Mouse (Mus musculus) liver, embryonic 11.5 days (tissue): ENCODE data around the gene Timp4. TPM values are rescaled to one million over a fixed set of nuclear protein-coding genes. Genes with fewer than 3 reads are reported as not detected.

Source experiments
- ATAC-seq: fragments of 200-750 bp; cut with Nextera tagmentation; replicated peaks from 2 replicates; pipeline ENCODE4 v1.8.0; 2017; ENCODE audit warnings: moderate number of reproducible peaks, mild to moderate bottlenecking, moderate TSS enrichment, moderate library complexity; ENCODE audit not compliant: low FRiP score
- DNase-seq: peaks from one replicate; pipeline ENCODE4 v3.0.0-alpha.2; 2017; ENCODE audit warnings: low spot score
- H3K27ac ChIP-seq: fragments of 300-500 bp; sonication (generic); 2 replicates; pipeline ENCODE4 v1.5.1; 2014; ENCODE audit warnings: mild to moderate bottlenecking, low read depth, low read length, control low read depth
- H3K27me3 ChIP-seq: fragments of 300-500 bp; sonication (generic); replicated peaks from 2 replicates; pipeline ENCODE4 v1.6.1; 2014; ENCODE audit warnings: low read length, mixed read lengths; ENCODE audit not compliant: control insufficient read depth, insufficient read depth
- H3K36me3 ChIP-seq: fragments of 300-500 bp; sonication (generic); 2 replicates; pipeline ENCODE4 v1.6.1; 2014; ENCODE audit warnings: mild to moderate bottlenecking, low read length, moderate library complexity, mixed read lengths; ENCODE audit not compliant: control insufficient read depth, insufficient read depth
- H3K4me1 ChIP-seq: fragments of 300-500 bp; sonication (generic); replicated peaks from 2 replicates; pipeline ENCODE4 v1.6.1; 2014; ENCODE audit warnings: low read length, mixed read lengths; ENCODE audit not compliant: control insufficient read depth, insufficient read depth
- H3K4me2 ChIP-seq: fragments of 300-500 bp; sonication (generic); 2 replicates; pipeline ENCODE4 v1.6.1; 2014; ENCODE audit warnings: mild to moderate bottlenecking, control low read depth, moderate library complexity
- H3K4me3 ChIP-seq: fragments of 300-500 bp; sonication (generic); 2 replicates; pipeline ENCODE4 v1.5.1; 2014; ENCODE audit warnings: low read depth, low read length, control low read depth
- H3K9ac ChIP-seq: fragments of 300-500 bp; sonication (generic); 2 replicates; pipeline ENCODE4 v1.6.1; 2014; ENCODE audit warnings: low read depth, low read length, control low read depth
- H3K9me3 ChIP-seq: fragments of 300-500 bp; sonication (generic); 2 replicates; pipeline ENCODE4 v1.6.1; 2016; ENCODE audit warnings: low read length, inconsistent platforms, mixed read lengths; ENCODE audit not compliant: control insufficient read depth
- WGBS: fragments of 180-500 bp; shearing (Covaris S2); extraction: QIAGEN DNeasy Blood & Tissue Kit; methylation state at CpG from one replicate; pipeline ENCODE4 v1.1.7; 2014; 5-methylcytosine and 5-hydroxymethylcytosine counted together
- polyA plus RNA-seq: library from polyadenylated mRNA; unstranded; fragments of >200 nt; fragmentation: Nextera tagmentation; extraction: Ambion mirVana; gene quantifications from 2 replicates; pipeline ENCODE4 v1.2.1, GENCODE M21; 2014

Gene Timp4
- polyA plus RNA-seq, 1 experiment from 2014 or later, result 0.04 TPM

DNA sequence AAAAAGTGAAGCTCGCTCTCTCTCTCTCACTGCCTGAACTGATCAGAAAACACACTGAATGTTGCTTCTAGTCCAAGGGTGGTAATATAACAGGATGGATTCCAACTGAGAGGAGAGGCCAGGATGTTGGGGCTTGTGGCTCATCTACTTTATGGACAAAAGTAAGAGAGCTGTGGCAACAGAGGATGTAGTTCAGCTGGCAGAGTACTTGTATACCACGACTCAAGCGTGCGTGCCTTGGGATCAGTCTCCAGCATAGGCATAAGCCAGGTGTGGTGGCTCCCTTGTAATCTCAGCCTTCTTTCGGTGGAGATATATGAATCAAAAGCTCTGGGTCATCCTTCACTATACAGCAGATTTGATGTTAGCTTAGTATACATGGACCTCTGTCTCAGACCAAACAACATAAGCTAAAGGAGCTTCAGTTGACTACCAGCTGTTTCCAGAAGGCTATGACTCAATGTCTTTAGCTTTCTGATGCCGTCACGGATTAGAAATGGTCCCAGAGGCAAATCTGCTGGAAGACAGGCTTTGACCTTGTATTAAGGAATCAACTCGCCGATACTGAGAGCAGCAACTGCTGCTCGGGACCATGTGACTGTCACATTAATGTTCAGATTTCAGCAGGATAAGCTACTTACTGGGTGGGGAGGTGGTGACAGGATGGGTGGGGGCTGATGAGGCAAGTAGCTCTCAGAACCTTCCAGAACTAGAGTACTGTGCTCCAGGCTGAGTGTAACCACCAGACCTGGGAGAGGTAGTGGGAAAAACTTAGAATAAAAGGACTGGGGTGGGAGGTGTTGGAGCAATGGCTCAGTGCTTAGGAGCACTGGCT is 16.8 kb upstream of the Timp4 start:
- no peak for DNase-seq
- no peak for ATAC-seq
- Histone ChIP-seq H3K4me2 (no peak overlapping the region), H3K27ac (no peak overlapping the region), H3K9me3 (no peaks in the 10 kb centered on the region), H3K4me1 (no peaks in the 10 kb centered on the region), H3K4me3 (no peak overlapping the region), H3K9ac (no peak overlapping the region), H3K36me3 (no peaks in the 10 kb centered on the region), H3K27me3 (no peaks in the 10 kb centered on the region)
- WGBS, result 88% methylated on average over 10 of the region's 10 CpGs

DNA sequence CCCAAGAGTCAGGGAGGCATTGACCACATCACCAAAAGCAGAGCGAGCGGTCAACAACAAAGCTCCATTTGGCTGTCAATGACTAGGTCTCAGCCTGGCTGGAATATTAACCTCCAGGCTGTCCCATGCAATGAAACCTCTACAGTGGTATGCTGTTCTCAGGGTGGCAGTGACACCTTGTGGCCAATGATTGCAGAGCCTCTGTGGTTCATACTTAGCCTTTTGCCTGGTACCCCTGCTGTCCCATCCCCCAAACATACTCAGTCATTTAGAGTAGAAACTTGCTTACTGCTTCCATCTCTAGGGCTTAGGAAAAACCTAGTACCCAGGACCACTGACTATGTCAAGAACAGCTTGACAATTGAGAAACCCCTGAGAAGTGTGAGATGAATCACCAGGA is 15.9 kb upstream of the Timp4 start:
- H3K36me3 ChIP-seq, result no peaks in the 10 kb centered on the region
- no peak overlapping the region for H3K9ac ChIP-seq
- no peak overlapping the region for H3K27ac ChIP-seq
- no peaks in the 10 kb centered on the region for H3K4me1 ChIP-seq
- WGBS, result 41% methylated on average over 2 of the region's 2 CpGs
- no peaks in the 10 kb centered on the region for H3K9me3 ChIP-seq
- H3K4me3 ChIP-seq, result no peak overlapping the region
- H3K4me2 ChIP-seq, result no peak overlapping the region
- DNase-seq (no peak), ATAC-seq (0 out of 2 replicates have a peak, but pooled peaks have one; percentile 49)
- no peaks in the 10 kb centered on the region for H3K27me3 ChIP-seq

DNA sequence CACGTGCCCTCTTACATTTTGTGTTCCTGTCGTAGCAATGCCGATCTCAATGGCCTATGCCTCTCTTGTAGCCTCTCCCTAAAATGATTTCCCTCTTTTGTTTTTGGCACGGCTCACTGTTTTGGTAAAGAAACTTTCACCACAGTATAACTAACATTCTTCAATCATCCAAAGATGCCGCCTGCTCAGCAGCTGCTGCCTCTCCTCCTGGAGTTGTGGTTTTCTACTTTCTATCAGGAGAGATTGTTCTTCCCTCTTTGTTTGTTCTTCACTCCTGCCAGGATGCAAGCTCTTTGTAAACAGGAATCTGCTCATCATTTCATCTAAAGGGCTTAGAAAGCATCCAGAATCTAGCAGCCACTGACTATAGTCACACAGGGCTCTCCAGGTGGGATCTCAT is 14.8 kb upstream of the Timp4 start:
- Histone ChIP-seq H3K9ac (no peak overlapping the region), H3K4me2 (no peak overlapping the region), H3K27ac (no peak overlapping the region), H3K4me3 (no peak overlapping the region), H3K27me3 (no peaks in the 10 kb centered on the region), H3K36me3 (no peaks in the 10 kb centered on the region), H3K4me1 (no peaks in the 10 kb centered on the region), H3K9me3 (no peaks in the 10 kb centered on the region)
- ATAC-seq (no peak), DNase-seq (no peak)
- WGBS, result 73% methylated on average over 5 of the region's 5 CpGs

DNA sequence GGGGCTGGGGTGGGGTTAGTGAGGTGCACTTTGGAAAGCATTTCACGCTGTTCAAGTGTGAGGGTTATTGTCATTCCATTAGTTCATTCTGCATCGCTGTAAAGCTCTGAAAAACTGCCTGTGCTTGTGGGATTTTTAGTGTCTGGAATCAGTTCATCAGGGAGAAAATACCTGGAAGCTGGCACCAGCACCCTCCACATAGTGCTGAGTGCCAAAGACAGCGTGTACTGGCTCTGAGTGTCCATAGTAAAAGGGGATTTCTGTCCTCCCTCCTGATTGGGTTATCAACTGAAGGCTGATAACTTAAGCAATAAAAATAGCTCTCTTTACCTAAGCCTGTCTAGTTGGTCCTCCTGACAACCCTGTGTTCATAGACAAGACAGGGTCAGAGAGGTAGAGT is 8.5 kb upstream of the Timp4 start:
- WGBS, result 79% methylated on average over 3 of the region's 3 CpGs
- no peak for DNase-seq
- Histone ChIP-seq H3K27ac (no peak overlapping the region), H3K4me2 (no peak overlapping the region), H3K9ac (no peak overlapping the region), H3K4me1 (no peaks in the 10 kb centered on the region), H3K9me3 (no peaks in the 10 kb centered on the region), H3K27me3 (no peaks in the 10 kb centered on the region), H3K36me3 (no peaks in the 10 kb centered on the region), H3K4me3 (no peak overlapping the region)
- ATAC-seq, result no peak

DNA sequence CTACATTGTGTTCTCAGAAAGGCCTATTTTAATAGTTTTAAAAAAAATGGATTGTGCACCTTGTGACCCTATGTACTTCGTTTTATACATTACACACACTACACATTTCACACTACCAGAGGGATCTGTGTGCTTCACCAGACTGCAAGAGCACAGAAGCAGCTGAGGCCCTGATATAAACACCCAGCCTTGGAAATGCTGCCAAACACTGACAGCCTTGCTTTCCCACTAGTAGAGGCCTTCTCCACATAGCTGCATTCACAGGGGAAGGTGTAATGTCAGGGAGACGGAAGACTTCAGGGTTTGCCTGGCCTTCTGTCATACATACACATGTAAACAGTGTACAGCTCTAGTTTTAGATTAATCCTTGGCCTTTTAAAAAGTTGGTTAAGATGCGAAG is 3.2 kb upstream of the Timp4 start:
- Histone ChIP-seq H3K4me2 (no peak overlapping the region), H3K27ac (no peak overlapping the region), H3K4me3 (no peak overlapping the region), H3K27me3 (no peaks in the 10 kb centered on the region; the same call in 1 of the 2 replicates), H3K9ac (no peak overlapping the region), H3K4me1 (no peaks in the 10 kb centered on the region), H3K36me3 (no peaks in the 10 kb centered on the region), H3K9me3 (no peaks in the 10 kb centered on the region)
- ATAC-seq (no peak), DNase-seq (no peak)
- WGBS, result 82% methylated on average over 3 of the region's 3 CpGs

DNA sequence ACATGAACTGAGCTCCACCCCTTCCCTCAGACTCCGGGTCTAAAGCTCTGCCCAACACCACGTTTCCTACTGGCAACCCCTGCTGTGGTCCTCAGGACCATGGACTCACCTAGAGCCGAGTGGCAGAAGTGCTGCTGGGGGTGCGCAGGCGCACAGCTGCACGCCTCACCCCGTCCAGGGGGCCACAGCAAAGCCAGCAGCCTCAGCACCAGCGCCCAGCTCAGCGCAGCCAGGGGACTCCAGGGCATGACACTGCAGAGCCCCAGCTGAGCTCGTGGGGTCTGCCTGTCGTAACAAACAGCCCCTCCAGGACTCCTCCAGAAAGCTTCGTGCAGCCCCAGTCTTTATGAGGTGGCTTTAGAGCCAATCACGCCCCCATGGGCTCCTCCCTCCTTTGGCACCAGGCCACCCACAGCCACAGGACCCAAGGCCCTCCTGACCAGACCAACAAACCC is 447 bp downstream of the Timp4 start:
- Histone ChIP-seq H3K9me3 (no peaks in the 10 kb centered on the region), H3K4me1 (no peaks in the 10 kb centered on the region), H3K4me3 (no peak overlapping the region), H3K27me3 (no peaks in the 10 kb centered on the region; the same call in 1 of the 2 replicates), H3K4me2 (peak overlapping the region; percentile 42), H3K27ac (no peak overlapping the region), H3K36me3 (no peaks in the 10 kb centered on the region), H3K9ac (no peak overlapping the region)
- WGBS, result 16% methylated on average over 13 of the region's 13 CpGs
- ATAC-seq (no peak), DNase-seq (no peak)

DNA sequence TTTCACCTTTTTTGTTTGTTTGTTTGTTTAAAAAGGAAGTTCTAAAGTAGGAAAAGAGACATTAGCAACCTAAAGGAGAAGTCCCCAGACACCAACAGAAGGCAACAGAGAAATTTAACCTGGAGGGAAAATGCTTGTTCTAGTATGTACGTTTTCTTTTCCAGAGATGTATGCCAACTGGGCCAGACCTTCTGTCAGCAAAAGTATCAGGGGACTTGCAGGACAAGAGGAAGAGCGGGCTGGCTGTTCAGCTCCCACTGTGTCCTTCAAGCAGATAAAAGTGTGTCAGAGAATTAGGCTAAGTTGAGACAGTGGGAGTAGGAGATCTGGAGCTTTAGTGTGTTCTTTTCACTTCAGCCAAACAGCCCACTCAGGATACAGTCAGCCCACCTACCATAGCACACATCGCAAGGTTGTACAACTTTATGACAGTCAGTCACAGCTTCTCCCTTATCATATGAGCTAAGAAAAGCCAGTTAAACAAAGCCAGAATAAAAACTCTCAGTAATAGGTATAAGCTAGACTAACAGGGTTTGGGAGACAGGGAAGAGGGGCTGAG is 6.4 kb downstream of the Timp4 start:
- 79% methylated on average over 3 of the region's 3 CpGs for WGBS
- H3K36me3 ChIP-seq, result no peaks in the 10 kb centered on the region
- no peaks in the 10 kb centered on the region for H3K4me1 ChIP-seq
- no peak overlapping the region for H3K4me3 ChIP-seq
- DNase-seq (no peak), ATAC-seq (no peak)
- no peaks in the 10 kb centered on the region for H3K27me3 ChIP-seq
- no peaks in the 10 kb centered on the region for H3K9me3 ChIP-seq
- no peak overlapping the region for H3K9ac ChIP-seq
- no peak overlapping the region for H3K27ac ChIP-seq
- H3K4me2 ChIP-seq, result no peak overlapping the region

DNA sequence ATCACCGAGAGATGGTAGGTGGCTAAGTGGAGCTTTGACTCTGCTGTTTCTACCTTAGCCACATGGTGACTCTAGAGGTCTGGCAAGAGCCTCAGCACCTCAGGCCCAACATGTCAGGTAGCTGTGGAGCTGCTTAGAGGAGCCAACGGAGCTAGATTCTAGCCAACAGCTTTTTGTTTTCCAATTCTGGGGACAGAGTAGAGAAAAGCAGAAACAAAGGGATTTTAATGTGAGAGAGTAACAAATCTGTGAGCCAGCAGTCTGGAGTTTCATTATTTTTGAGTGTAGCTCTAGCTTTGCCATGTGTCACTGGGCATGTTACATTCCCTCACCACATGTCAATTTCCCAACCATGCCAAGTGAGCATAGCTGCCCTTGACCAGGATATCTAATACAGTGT is 7.8 kb downstream of the Timp4 start:
- Histone ChIP-seq H3K4me3 (no peak overlapping the region), H3K27me3 (no peaks in the 10 kb centered on the region), H3K4me2 (no peak overlapping the region), H3K9me3 (no peaks in the 10 kb centered on the region), H3K36me3 (no peaks in the 10 kb centered on the region), H3K4me1 (no peaks in the 10 kb centered on the region), H3K27ac (no peak overlapping the region), H3K9ac (no peak overlapping the region)
- ATAC-seq, result no peak
- 67% methylated on average over 2 of the region's 2 CpGs for WGBS
- DNase-seq, result no peak

DNA sequence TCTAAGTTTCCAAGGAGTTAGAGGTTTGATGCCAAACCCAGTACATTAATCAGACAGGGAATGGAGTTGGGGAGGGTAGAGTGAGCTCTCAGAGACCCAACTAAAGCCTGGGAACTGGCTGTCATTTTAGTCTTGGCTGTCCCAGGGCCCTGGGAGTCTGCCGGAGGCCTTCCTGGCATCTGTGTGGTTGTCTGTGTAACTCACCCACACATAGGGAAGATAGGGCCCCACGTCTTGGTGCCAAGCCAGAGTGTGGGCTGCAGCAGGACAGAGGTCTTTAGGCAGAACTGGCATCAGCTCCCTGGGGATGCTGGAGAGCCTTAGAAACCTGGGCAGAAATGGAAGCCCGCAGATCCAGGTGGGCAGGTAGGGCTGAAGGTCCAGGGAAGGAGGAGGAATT is 10.1 kb downstream of the Timp4 start:
- H3K9ac ChIP-seq, result no peak overlapping the region
- H3K9me3 ChIP-seq, result no peaks in the 10 kb centered on the region
- ATAC-seq (no peak), DNase-seq (no peak)
- no peak overlapping the region for H3K4me3 ChIP-seq
- H3K4me2 ChIP-seq, result no peak overlapping the region
- 80% methylated on average over 3 of the region's 3 CpGs for WGBS
- H3K36me3 ChIP-seq, result no peaks in the 10 kb centered on the region
- no peak overlapping the region for H3K27ac ChIP-seq
- no peaks in the 10 kb centered on the region for H3K4me1 ChIP-seq
- no peaks in the 10 kb centered on the region for H3K27me3 ChIP-seq
